Mouse (Mus musculus): ENCODE data around the gene Ppt1. TPM values are rescaled to one million over a fixed set of nuclear protein-coding genes. Genes with fewer than 3 reads are reported as not detected.
A peak's percentile ranks its signal among the peaks of the same experiment; 100 is the strongest.

Gene Ppt1
- total and polyA plus RNA-seq, 3 experiments: 13.1 to 19.9 TPM; not detected in 1

DNA sequence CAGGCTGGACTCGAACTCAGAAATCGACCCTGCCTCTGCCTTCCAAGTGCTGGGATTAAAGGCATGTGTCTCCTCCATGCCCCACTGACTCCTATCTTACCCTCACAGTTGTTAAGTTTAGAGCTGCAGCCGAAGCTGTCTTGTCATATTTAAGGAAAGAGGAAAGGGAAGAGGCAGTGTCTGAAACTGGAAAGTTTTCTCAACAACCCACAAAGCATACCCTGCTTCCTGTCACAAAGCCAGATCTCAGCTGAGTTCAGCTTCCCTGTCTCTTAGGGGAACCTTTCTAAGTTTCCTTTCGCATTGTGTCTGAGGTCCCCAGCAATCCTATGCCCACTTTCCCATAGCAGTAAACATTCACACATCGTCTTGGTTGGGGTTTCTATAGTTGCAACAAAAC is 56.1 kb downstream of the Ppt1 start (continued):
- TF ChIP-seq SIN3A (IDR thresholded peaks at IDR 0.05; ENCODE audit: low read length): no peak; the same call in 1 of the 2 replicates

DNA sequence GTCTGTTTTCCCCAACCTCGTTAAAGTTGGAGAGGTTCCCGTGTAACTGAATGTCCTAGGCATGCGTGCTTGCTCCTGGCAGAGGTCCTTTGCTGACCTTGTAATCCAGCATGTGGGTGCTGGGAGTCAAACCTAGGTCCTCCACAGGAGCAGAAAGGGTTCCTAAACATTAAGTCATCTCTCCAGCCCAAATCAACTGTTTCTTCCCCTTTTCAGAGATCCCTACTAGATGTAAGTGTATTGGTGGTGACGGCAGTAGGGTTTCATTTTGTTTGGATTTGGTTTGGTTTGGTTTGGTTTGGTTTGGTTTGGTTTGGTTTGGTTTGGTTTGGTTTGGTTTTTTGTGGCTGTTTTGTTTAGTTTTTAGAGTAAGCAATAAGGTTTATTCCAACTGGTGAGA is 61.7 kb downstream of the Ppt1 start:
- peak; percentile 39 for DNase-seq (ENCODE audit: low read depth, low spot score)
- Histone ChIP-seq H3K79me2 (ENCODE audit: control insufficient read depth, insufficient read depth, low read length, poor library complexity) (no peaks in the 10 kb centered on the region), H3K27ac (ENCODE audit: control insufficient read depth, low read depth, low read length) (no peak overlapping the region), H3K4me1 (ENCODE audit: control insufficient read depth in 1 of 2, insufficient read depth in 2 of 2, low read length in 2 of 2) (peaks cover 7 to 16% of the 10 kb centered on the region in 2 experiments; a peak in 3 of 4 replicates), H3K4me3 (ENCODE audit: control insufficient read depth in 1 of 2, insufficient read depth in 1 of 2, low read depth in 2 of 2, low read length in 2 of 2) (peak overlapping the region; percentile 28 to 39), H3K36me3 (ENCODE audit: control insufficient read depth in 1 of 2, insufficient read depth in 2 of 2, low read length in 2 of 2) (peaks cover 0 to 3% of the 10 kb centered on the region in 2 experiments; a peak in 1 of 4 replicates), H3K27me3 (ENCODE audit: control insufficient read depth in 1 of 2, insufficient read depth in 2 of 2, low read length in 2 of 2) (no peaks in the 10 kb centered on the region; a peak in 2 of 4 replicates), H3K9ac (ENCODE audit: control insufficient read depth, low read depth, low read length, poor library complexity, severe bottlenecking) (no peak overlapping the region), H3K9me3 (replicated peaks; ENCODE audit: insufficient read depth, low read length) (no peaks in the 10 kb centered on the region)
- TF ChIP-seq MYB (IDR thresholded peaks at IDR 0.05; ENCODE audit: low read depth, low read length) (no peak), UBTF (IDR thresholded peaks at IDR 0.05; ENCODE audit: borderline replicate concordance, insufficient read depth, low read depth, low read length) (no peak), MAX (IDR thresholded peaks at IDR 0.05; ENCODE audit: low read length) (no peak), ZC3H11A (IDR thresholded peaks at IDR 0.05; ENCODE audit: low read depth, low read length) (no peak), USF1 (IDR thresholded peaks at IDR 0.05; ENCODE audit: low read depth, low read length) (no peak)

DNA sequence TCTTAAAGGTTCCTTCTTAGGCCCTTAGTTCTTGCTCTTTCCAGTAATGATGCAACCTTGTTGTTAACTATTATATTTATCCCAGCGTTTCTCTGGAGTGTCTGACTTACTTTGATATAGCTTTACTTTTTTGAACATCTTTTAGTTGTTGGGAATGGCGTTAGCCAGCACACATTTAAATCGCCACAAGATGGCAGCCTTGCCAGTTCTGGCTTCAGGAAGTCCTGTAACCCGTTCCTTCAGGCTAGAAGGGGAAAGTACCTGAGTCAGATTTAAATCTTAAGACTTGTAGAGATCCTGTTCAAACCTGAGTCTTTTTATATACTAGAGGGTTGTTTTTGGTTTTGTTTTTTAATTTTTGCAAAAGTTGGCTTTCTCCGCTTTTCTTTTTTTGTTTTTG is 62.3 kb downstream of the Ppt1 start:
- Histone ChIP-seq H3K27ac (ENCODE audit: control insufficient read depth, low read depth, low read length) (no peak overlapping the region), H3K4me1 (ENCODE audit: control insufficient read depth in 1 of 2, insufficient read depth in 2 of 2, low read length in 2 of 2) (peaks cover 7 to 17% of the 10 kb centered on the region in 2 experiments; a peak in 3 of 4 replicates), H3K79me2 (ENCODE audit: control insufficient read depth, insufficient read depth, low read length, poor library complexity) (no peaks in the 10 kb centered on the region), H3K27me3 (ENCODE audit: control insufficient read depth in 1 of 2, insufficient read depth in 2 of 2, low read length in 2 of 2) (no peaks in the 10 kb centered on the region; a peak in 2 of 4 replicates), H3K36me3 (ENCODE audit: control insufficient read depth in 1 of 2, insufficient read depth in 2 of 2, low read length in 2 of 2) (peaks cover 0 to 3% of the 10 kb centered on the region in 2 experiments; a peak in 1 of 4 replicates), H3K9me3 (replicated peaks; ENCODE audit: insufficient read depth, low read length) (no peaks in the 10 kb centered on the region), H3K9ac (ENCODE audit: control insufficient read depth, low read depth, low read length, poor library complexity, severe bottlenecking) (no peak overlapping the region), H3K4me3 (ENCODE audit: control insufficient read depth in 1 of 2, insufficient read depth in 1 of 2, low read depth in 2 of 2, low read length in 2 of 2) (peak overlapping the region; percentile 28 to 39)
- TF ChIP-seq CTCF (IDR thresholded peaks at IDR 0.05 in 2 of 3, conservative IDR thresholded peaks at IDR 0.05 in 1 of 3; ENCODE audit: control insufficient read depth in 1 of 3, insufficient read depth in 1 of 3, low read depth in 2 of 3, low read length in 3 of 3, poor library complexity in 1 of 3, severe bottlenecking in 1 of 3) (peak; percentile 63 to 87 (median 77)), ZNF384 (IDR thresholded peaks at IDR 0.05; ENCODE audit: low read depth, low read length) (no peak), KAT2A (conservative IDR thresholded peaks at IDR 0.05; ENCODE audit: low read depth, low read length) (no peak), MEF2A (IDR thresholded peaks at IDR 0.05; ENCODE audit: extremely low read depth, insufficient replicate concordance, low read depth, low read length, poor library complexity, severe bottlenecking) (no peak), HCFC1 (IDR thresholded peaks at IDR 0.05; ENCODE audit: low read depth, low read length) (0 out of 2 replicates have a peak, but pooled peaks have one; percentile 35), CHD2 (IDR thresholded peaks at IDR 0.05; ENCODE audit: low read length) (no peak), MAX (IDR thresholded peaks at IDR 0.05; ENCODE audit: low read length) (no peak), USF2 (IDR thresholded peaks at IDR 0.05; ENCODE audit: borderline replicate concordance in 1 of 2, insufficient read depth in 1 of 2, low read depth in 1 of 2, low read length in 2 of 2) (no peak), ZMIZ1 (IDR thresholded peaks at IDR 0.05; ENCODE audit: low read depth, low read length) (no peak), ZC3H11A (IDR thresholded peaks at IDR 0.05; ENCODE audit: low read depth, low read length) (peak; percentile 51), SMC3 (IDR thresholded peaks at IDR 0.05; ENCODE audit: low read depth, low read length) (peak; percentile 81), TCF12 (IDR thresholded peaks at IDR 0.05; ENCODE audit: low read depth, low read length) (no peak), CHD1 (IDR thresholded peaks at IDR 0.05; ENCODE audit: low read depth, low read length) (no peak), MYB (IDR thresholded peaks at IDR 0.05; ENCODE audit: low read depth, low read length) (no peak), MAZ (IDR thresholded peaks at IDR 0.05; ENCODE audit: low read depth, low read length) (no peak), RCOR1 (IDR thresholded peaks at IDR 0.05; ENCODE audit: low read depth, low read length) (no peak), GABPA (IDR thresholded peaks at IDR 0.05; ENCODE audit: low read depth, low read length) (no peak), POLR2AphosphoS2 (IDR thresholded peaks at IDR 0.05; ENCODE audit: low read length) (no peak), RAD21 (IDR thresholded peaks at IDR 0.05; ENCODE audit: low read depth, low read length) (peak; percentile 64), TAL1 (IDR thresholded peaks at IDR 0.05; ENCODE audit: low read length) (no peak), ELF1 (IDR thresholded peaks at IDR 0.05; ENCODE audit: low read depth, low read length) (peak; percentile 65; the same call in 1 of the 2 replicates), ETS1 (IDR thresholded peaks at IDR 0.05; ENCODE audit: low read depth, low read length) (no peak), NRF1 (IDR thresholded peaks at IDR 0.05; ENCODE audit: insufficient read depth, low read depth, low read length, poor library complexity, severe bottlenecking) (no peak)
- DNase-seq (ENCODE audit: low read depth, low spot score): peak; percentile 78
